Mouse (Mus musculus) cortical plate, adult 2 months (tissue): ENCODE results near the gene Gas2l1.

Source experiments
- CTCF ChIP-seq: fragments of 200-500 bp; IDR thresholded peaks from 2 replicates; pipeline ENCODE4 v1.5.1; 2011; ENCODE audit warnings: mild to moderate bottlenecking, control low read depth, low read length; ENCODE audit not compliant: insufficient read depth; ENCODE audit errors: extremely low read depth
- POLR2A ChIP-seq: fragments of 200-500 bp; IDR thresholded peaks from 2 replicates; pipeline ENCODE4 v1.6.1; 2011; ENCODE audit warnings: mild to moderate bottlenecking, low read length, control low read depth; ENCODE audit not compliant: insufficient read depth; ENCODE audit errors: extremely low read depth

GRCm38 (mm10) chr11:5075760-5076159 is 10.6 kb upstream of the Gas2l1 start:
- TF ChIP-seq CTCF (no peak), POLR2A (no peak)
